Mouse (Mus musculus) kidney, adult 11 months (tissue): ENCODE data around the gene Kcna6.

Experiments
- DNase-seq: peaks from one replicate; pipeline ENCODE4 v3.0.0; 2022

Gene Kcna6

DNA sequence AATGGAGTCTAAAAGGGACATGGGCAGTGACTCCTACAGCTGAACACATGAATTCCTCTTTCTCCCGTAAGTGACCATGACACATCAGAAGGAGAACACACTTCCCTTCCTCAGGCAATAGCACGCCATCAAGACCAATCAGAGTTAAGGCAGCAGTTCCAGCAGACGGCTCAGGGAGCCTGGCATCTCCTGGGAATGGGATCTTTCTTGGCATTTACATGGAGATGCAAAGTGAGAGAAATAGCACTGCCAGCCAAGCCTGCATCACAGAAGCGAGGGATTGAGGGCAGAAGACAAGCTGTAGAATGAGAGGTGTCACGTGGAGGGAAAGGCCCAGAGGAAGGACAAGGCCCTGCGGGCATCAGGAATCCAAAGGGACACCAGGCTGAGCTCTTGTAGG lies 7.8 kb downstream of the Kcna6 start:
- DNase-seq, result no peak

GRCm38 (mm10) chr6:126728803-126729202 lies 11.7 kb downstream of the Kcna6 start:
- DNase-seq, result no peak

DNA sequence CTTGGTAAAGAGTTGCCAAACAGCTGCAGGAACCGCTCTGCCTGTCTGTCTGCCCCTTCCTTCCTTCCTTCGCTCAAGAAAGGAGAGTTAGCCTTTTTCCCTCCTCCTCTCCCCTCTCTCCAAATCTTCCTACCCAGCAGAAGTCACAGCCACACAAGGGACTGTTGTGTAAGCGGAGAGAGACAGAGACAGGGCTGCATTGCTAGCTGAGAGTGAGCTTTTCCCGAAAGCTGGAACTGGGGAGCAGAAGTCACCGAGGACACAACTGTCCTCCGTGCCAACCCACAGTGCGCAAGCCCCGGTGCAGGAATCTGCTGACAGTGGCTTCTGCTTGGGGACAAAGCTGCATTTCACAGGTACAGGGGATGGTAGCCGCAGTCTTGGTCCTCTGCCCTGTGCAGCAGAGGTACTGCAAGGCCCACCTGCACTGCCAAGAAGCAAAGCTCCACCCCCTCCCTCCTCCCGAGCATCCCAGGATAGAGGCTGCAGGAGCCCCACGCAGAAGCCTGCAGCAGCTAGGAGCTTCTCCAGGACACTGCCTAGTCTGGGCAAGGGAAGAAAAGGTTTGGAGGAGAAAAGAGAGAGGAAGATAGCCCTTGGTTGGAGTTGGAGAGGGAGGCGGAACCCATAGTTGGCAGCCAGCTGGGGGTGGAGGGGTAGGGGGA lies 21.9 kb downstream of the Kcna6 start:
- DNase-seq, result no peak

- no peak for DNase-seq
Observed at GRCm38 (mm10) chr6:126712531-126712930, 27.9 kb downstream of the Kcna6 start.

GRCm38 (mm10) chr6:126705936-126706335 lies 34.5 kb downstream of the Kcna6 start:
- DNase-seq, result no peak

- DNase-seq, result no peak
Observed at GRCm38 (mm10) chr6:126704430-126704829, 36.0 kb downstream of the Kcna6 start.

- peak; percentile 63 for DNase-seq
Observed at GRCm38 (mm10) chr6:126702116-126702515, 38.4 kb downstream of the Kcna6 start.

- no peak for DNase-seq
Observed at GRCm38 (mm10) chr6:126701196-126701595, 39.3 kb downstream of the Kcna6 start.

- DNase-seq, result no peak
Observed at GRCm38 (mm10) chr6:126699995-126700394, 40.5 kb downstream of the Kcna6 start.

- no peak for DNase-seq
Observed at GRCm38 (mm10) chr6:126687120-126687519, 53.4 kb downstream of the Kcna6 start.

GRCm38 (mm10) chr6:126685135-126685534 lies 55.3 kb downstream of the Kcna6 start:
- DNase-seq, result no peak

DNA sequence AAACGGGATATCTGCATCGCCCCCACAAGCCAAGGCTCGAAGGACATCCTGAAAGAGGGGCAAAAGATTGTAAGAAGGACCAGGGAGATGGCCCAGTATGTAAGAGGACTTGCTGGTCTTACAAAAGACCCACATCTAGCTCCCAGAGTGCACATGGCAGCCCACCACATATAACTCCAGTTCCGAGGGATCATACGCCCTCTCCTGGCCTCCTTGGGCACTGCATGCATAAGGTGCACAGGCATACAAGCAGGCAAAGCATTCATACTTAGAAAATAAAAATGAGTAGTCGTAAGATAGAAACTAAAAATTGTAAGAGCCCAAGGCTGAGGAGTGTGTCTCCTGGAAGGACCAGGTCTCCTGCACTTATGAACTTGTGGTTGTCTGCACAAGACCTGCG lies 61.5 kb downstream of the Kcna6 start:
- DNase-seq, result peak; percentile 4

- DNase-seq, result no peak
Observed at GRCm38 (mm10) chr6:126667001-126667400, 73.5 kb downstream of the Kcna6 start.

GRCm38 (mm10) chr6:126666091-126666490 lies 74.4 kb downstream of the Kcna6 start:
- no peak for DNase-seq

DNA sequence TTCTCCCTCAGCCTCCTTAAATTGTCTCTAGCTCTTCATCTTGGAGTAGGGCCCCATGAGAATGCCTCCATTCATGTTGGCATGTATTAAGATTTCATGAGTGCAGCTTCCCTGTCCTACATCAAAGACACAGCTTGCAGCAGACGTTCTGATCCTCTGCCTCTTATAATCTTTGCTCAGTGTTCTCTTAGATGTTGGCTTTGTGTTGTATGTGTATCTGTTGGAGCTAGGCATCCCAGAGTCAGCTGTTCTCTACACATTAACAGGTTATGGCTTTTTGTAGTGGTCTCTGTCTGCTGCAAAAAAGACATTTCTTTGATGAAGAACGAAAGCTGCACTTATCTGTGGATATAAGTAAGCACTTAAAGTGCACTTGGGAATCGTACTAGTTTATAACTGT lies 75.9 kb downstream of the Kcna6 start:
- no peak for DNase-seq
